Mouse (Mus musculus) ovary, postnatal 10 days (tissue): Measurements from ENCODE around the gene Flad1.

Source experiments
- DNase-seq: peaks from one replicate; pipeline ENCODE4 v3.0.0; 2022; ENCODE audit warnings: low spot score

The Flad1 gene

GRCm38 (mm10) chr3:89425876-89426275 lies 14.2 kb upstream of the Flad1 start:
- DNase-seq, result no peak

- no peak for DNase-seq
Observed at GRCm38 (mm10) chr3:89425141-89425525, 13.5 kb upstream of the Flad1 start.

GRCm38 (mm10) chr3:89424416-89425140 lies 12.9 kb upstream of the Flad1 start:
- DNase-seq, result no peak

DNA sequence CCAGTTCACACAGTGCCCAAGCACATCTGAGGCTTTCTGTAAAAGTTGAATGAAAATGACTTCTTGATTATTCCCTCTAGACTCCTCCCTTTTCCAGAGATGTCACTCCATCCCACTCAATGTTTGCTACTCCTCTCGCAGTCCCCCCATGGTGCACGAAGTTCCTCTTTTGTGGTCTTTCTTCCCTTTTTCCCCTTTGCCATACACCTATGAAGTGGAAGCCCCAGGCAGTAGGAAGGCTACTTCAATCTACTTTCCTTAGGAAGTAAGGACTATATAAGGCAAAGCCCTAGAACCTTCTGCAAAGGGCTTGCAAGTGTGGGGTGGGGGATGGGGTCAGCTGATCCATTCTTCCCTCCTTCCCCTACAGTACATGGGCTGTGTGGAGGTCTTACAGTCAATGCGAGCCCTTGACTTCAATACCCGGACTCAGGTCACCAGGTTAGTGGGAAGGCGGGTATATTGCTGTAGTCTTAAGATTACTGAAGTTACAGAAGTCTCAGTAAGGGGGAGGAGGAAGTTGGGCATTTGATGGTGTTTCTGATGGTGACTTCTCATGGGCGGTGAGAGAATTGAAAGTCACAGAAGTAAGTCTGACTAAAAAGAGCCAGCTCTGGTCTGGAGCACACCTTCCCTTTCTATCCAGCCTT lies 11.0 kb upstream of the Flad1 start:
- no peak for DNase-seq

GRCm38 (mm10) chr3:89421810-89422473 lies 10.3 kb upstream of the Flad1 start:
- no peak for DNase-seq

- DNase-seq, result peak; percentile 48
Observed at GRCm38 (mm10) chr3:89421002-89421774, 9.5 kb upstream of the Flad1 start.

- no peak for DNase-seq
Observed at GRCm38 (mm10) chr3:89420421-89420820, 8.8 kb upstream of the Flad1 start.

- no peak for DNase-seq
Observed at GRCm38 (mm10) chr3:89419981-89420380, 8.3 kb upstream of the Flad1 start.

DNA sequence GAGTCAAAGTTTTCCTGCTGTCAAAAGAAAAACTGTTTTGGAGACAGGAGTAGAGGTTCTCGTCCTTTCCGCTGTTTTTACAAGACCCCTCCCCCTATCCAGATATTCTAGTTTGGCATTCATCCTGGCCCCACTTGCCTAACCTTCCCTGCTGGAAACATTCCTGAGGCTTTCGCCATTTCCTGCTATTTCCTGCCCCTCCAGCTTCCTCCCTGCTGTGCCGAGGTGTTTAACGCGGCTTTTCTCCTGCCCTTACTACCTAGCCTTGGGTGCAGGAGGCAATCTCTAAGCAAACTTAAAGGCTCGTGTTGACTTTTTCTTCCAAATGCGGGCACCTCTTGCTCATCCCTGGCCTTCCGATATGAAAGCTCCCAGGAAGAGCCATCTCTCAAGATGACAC lies 7.9 kb upstream of the Flad1 start:
- peak; percentile 29 for DNase-seq

DNA sequence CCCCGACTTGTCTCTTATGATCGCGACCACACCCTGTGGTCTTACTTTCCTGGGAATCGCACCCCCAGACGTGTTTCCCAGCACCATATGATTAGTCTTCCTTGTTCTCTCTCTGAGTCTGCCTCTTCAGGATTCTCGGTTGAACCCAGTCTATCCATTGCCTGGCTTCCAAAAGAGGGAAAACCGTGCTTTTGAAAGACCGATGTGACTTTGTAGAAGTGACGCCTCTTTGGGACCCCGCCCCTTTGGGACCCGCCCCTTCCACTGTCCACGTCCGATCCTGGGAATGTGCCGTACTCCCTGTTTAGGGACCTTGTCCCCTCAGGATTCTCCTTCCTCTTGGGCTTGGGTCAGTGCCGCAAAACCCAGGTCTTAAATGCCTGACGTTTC lies 7.2 kb upstream of the Flad1 start:
- peak; percentile 72 for DNase-seq

DNA sequence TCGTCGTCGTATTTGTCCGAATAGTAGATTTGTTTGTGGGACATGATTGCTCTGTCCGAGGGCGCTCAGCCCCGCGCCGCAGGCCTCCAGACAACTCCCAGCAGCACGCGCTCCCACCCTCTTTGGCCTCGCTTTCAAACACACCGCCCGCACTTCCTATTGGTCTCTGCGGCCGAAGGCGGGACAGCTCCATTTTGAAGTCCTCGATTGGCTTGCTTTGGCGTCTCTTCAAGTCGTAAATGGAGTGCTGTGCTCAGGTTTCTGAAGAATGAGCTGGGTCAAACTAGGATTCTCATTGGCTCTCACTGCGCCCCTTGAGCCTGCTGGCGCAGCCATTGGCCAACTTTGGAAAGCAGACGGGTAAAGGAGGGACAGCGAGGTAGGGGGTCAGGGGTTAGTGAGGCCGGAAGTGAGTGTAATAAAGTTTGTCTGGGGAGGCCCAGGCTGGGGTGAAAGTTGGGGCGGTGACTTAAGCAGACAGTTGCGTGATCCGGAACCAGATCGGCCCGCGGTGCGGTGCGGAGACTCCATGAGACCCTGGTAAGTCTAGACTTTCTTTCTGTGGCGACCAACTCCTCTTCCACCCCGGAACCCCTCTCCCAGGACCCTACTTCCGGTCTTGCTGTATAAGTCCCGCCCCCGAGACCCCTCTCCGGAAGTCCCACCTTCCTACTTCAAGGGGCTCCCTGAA lies 6.6 kb upstream of the Flad1 start, which contains the start of the genes Cks1b and Shc1:
Gene Cks1b (minus strand): TSS at position 214 of the 691 bp plus-strand sequence.
Gene Shc1 (plus strand): TSS at position 274 of the 691 bp plus-strand sequence.
- DNase-seq, result peak; percentile 88

DNA sequence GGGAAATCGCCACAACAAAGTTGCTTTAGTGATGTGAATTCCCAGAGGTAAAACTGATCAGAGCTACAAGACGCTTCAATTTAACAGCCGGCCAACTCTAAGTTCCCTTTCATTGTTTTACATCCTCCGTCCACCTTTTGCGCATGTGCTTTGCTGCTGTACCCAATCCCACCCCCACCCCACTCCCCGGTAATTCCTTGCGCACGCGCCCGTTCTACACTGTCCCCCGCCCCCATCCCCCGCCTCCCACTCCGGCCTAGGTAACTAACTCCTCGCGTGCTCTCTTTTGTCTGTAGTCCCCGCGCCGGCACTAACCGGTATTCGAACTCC lies 6.1 kb upstream of the Flad1 start:
- DNase-seq, result no peak

DNA sequence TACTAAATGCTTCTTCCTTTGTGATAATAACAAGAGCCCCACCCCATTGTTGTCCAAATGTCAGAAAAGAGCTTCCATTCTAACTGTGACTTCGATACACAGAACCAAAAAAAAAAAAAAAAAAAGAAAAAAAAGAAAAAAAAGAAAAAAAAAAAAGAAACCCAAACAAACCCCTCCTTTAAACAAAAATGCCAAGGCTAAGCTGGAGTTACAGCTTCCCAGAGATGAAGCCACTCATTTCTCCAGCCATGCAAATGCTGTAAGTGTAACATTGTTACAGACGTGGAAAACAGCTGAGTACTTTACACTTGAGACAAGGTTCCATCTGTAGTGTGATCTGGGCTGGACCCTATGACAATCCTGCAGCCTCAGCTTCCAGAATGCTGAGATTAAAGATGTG lies 5.5 kb upstream of the Flad1 start:
- DNase-seq, result no peak

DNA sequence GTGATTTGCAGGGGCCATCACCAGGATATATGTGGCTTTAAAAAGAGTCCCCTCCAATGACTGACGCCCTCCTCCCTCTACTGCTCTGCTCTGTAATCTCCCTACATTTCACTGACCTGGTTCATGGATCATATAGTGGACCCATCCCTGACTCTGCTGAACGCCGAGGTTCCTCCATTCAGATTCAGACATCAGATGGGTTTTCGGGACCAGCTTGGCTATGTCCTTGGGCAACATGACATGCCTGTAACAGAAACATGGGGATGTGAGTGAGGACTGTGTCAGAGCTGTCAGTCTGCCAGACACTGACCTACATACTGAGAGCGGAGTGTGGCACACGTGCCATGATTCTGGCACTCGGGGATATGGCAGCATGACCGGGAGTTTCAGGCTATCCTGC lies 4.5 kb upstream of the Flad1 start:
- DNase-seq, result no peak

GRCm38 (mm10) chr3:89410864-89411263 lies 806 bp downstream of the Flad1 start:
- DNase-seq, result no peak

DNA sequence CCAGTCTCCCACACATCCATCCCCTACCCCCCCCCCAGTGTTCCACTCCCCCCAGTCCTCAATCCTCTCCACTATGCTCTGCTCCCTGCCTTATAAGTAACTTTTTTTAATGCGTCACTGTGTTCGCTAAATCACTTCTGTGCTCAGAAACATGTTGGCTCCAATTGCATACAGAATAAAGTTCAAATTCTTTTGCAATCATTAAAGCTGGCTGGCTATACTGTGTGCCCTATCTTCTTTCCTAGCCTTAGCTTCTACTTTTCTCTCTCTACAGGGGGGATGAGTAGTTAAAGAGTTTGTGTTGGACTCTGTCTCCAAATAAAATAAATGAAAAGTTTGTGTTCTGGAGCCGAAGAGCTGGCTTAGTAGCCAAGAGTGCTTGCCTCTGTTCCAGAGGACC lies 2.0 kb downstream of the Flad1 start:
- no peak for DNase-seq

- DNase-seq, result no peak
Observed at GRCm38 (mm10) chr3:89408448-89408847, 3.2 kb downstream of the Flad1 start.

- no peak for DNase-seq
Observed at GRCm38 (mm10) chr3:89406887-89407286, 4.8 kb downstream of the Flad1 start.

- DNase-seq, result no peak
Observed at GRCm38 (mm10) chr3:89402693-89403092, 9.0 kb downstream of the Flad1 start, which contains the start of gene Lenep. TSS of gene Lenep (minus strand) at chr3:89402793.

- no peak for DNase-seq
Observed at GRCm38 (mm10) chr3:89401329-89401728, 10.3 kb downstream of the Flad1 start.

DNA sequence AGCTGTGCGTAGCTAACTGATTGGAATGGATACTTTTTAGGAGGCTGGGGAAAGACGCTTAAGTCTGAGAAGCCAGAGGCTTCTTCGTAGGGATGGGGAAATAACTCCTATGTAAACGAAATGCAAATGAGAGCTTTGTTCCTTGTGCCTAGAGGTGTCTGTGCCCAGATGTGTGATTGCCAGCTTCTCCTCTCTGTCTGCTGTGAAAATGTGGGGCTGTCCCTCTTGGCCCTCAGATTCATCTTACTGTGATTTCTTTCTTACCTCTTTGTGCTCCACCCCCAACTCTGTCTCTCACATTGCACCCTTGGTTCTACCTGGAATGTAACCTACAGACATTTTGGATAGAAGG lies 15.0 kb downstream of the Flad1 start:
- no peak for DNase-seq
